Mouse (Mus musculus): ENCODE data around the gene Dmrta1.

GRCm38 (mm10) chr4:89692780-89693179 is 13.5 kb downstream of the Dmrta1 start:
- TF ChIP-seq CTCF (IDR thresholded peaks at IDR 0.05; ENCODE audit: low read depth, low read length) (no peak), EP300 (IDR thresholded peaks at IDR 0.05; ENCODE audit: insufficient read depth, low read depth, low read length) (no peak), POLR2A (IDR thresholded peaks at IDR 0.05; ENCODE audit: insufficient read depth, low read length) (no peak)

All from ES-Bruce4 (cell line).